Mouse (Mus musculus) lung, adult 2 months (tissue): ENCODE measurements around the gene Pdik1l.

ENCODE experiments used
- CTCF ChIP-seq: fragments of 200-500 bp; IDR thresholded peaks from 2 replicates; pipeline ENCODE4 v1.5.1; 2011; ENCODE audit warnings: mild to moderate bottlenecking, low read length, control low read depth; ENCODE audit not compliant: insufficient read depth
- POLR2A ChIP-seq: fragments of 200-500 bp; IDR thresholded peaks from 2 replicates; pipeline ENCODE4 v1.6.1; 2011; ENCODE audit warnings: low read depth, mild to moderate bottlenecking, control low read depth, low read length, borderline replicate concordance; ENCODE audit errors: extremely low read depth

DNA sequence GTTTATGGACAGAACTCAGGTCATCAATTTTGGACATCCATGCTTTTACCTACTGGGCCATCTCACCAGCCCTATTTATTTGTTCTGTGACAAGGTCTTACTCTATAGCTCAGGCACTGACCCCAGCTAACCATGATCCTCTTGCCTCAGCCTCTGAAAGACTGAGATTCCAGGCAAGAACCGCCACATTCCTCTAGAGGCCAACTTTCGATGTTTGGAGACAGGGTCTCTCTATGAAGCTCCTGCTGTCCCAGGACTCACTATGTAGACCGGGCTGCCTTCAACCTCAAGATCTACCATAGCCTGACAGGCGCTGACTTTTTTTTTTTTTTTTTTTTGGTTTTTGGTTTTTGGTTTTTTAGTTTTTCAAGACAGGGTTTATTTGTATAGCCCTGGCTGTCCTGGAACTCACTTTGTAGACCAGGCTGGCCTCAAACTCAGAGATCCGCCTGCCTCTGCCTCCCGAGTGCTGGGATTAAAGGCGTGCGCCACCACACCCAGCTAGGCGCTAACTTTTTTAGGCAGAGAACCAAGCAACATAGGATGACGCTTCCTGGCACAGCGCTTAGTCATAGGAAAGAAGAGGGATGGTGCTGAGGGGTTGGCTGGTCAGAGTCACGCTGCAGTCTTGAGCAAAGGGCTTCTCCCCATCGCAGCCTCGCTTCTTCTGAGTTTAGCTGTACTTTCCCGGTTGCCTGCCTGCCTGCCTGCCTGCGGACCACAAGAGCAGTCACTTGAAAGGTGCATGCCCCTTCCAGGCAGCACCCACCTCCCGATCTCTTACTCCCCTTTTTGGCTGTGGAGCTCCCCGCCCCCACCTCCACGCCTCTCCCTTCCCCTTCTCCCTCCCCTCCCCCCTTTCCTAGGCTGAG is 11.2 kb upstream of the Pdik1l start:
- TF ChIP-seq POLR2A (no peak), CTCF (no peak)
